Mouse (Mus musculus) MEL (cell line): ENCODE data around the gene Opcml. TPM values are rescaled to one million over a fixed set of nuclear protein-coding genes. Genes with fewer than 3 reads are reported as not detected.

Experiments used
- DNase-seq: peaks from one replicate; pipeline ENCODE4 v3.0.0; 2011; ENCODE audit warnings: low read depth, low spot score
- H3K27ac ChIP-seq: 2 replicates; pipeline ENCODE4 v1.5.1; 2012; ENCODE audit warnings: low read depth, mild to moderate bottlenecking, control low read depth, low read length, moderate library complexity; ENCODE audit not compliant: control insufficient read depth
- H3K27me3 ChIP-seq, 2 experiments: fragments of 150-350 bp in 1 of 2; sonication (generic) in 1 of 2; 2 replicates each; pipeline ENCODE4 v1.6.1; 2012; ENCODE audit warnings: low read length in 2 of 2, mild to moderate bottlenecking in 2 of 2, improper control_type of control experiment in 1 of 2, moderate library complexity in 1 of 2; ENCODE audit not compliant: insufficient read depth in 2 of 2, control insufficient read depth in 1 of 2
- H3K36me3 ChIP-seq, 2 experiments: 2 replicates each; pipeline ENCODE4 v1.6.1; 2012 to 2014; ENCODE audit warnings: low read length in 2 of 2, improper control_type of control experiment in 1 of 2, inconsistent platforms in 1 of 2, mild to moderate bottlenecking in 1 of 2; ENCODE audit not compliant: insufficient read depth in 2 of 2, control insufficient read depth in 1 of 2
- H3K4me1 ChIP-seq, 2 experiments: fragments of 150-350 bp in 1 of 2; sonication (generic) in 1 of 2; 2 replicates each; pipeline ENCODE4 v1.6.1; 2012; ENCODE audit warnings: low read length in 2 of 2, improper control_type of control experiment in 1 of 2, mild to moderate bottlenecking in 1 of 2; ENCODE audit not compliant: insufficient read depth in 2 of 2, control insufficient read depth in 1 of 2
- H3K4me3 ChIP-seq, 2 experiments: fragments of 150-350 bp in 1 of 2; sonication (generic) in 1 of 2; 2 replicates each; pipeline ENCODE4 v1.5.1; 2012; ENCODE audit warnings: low read depth in 2 of 2, low read length in 2 of 2, mild to moderate bottlenecking in 2 of 2, moderate library complexity in 2 of 2, control low read depth in 1 of 2, improper control_type of control experiment in 1 of 2; ENCODE audit not compliant: control insufficient read depth in 1 of 2, insufficient read depth in 1 of 2
- H3K79me2 ChIP-seq: 2 replicates; pipeline ENCODE4 v1.6.1; 2012; ENCODE audit warnings: mild to moderate bottlenecking, low read length, moderate library complexity; ENCODE audit not compliant: control insufficient read depth, poor library complexity, insufficient read depth
- H3K9ac ChIP-seq: 2 replicates; pipeline ENCODE4 v1.6.1; 2012; ENCODE audit warnings: low read depth, mild to moderate bottlenecking, control low read depth, low read length, moderate library complexity; ENCODE audit not compliant: control insufficient read depth, poor library complexity, severe bottlenecking
- H3K9me3 ChIP-seq: fragments of 150-350 bp; sonication (generic); replicated peaks from 2 replicates; pipeline ENCODE4 v1.6.1; 2012; ENCODE audit warnings: mild to moderate bottlenecking, low read length, improper control_type of control experiment, moderate library complexity; ENCODE audit not compliant: insufficient read depth
- CHD2 ChIP-seq: IDR thresholded peaks from 2 replicates; pipeline ENCODE4 v1.6.1; 2011; ENCODE audit warnings: low read length, improper control_type of control experiment
- CTCF ChIP-seq, 3 experiments: IDR thresholded peaks in 2 of 3; conservative IDR thresholded peaks in 1 of 3; 2 replicates each; pipeline ENCODE4 v1.5.1; 2011 to 2012; ENCODE audit warnings: low read length in 3 of 3, low read depth in 2 of 3, mild to moderate bottlenecking in 2 of 3, improper control_type of control experiment in 1 of 3, inconsistent platforms in 1 of 3, mixed read lengths in 1 of 3, moderate library complexity in 1 of 3; ENCODE audit not compliant: control insufficient read depth in 1 of 3, insufficient read depth in 1 of 3, poor library complexity in 1 of 3, severe bottlenecking in 1 of 3
- E2F4 ChIP-seq: IDR thresholded peaks from 2 replicates; pipeline ENCODE4 v1.6.1; 2011; ENCODE audit warnings: low read depth, low read length, improper control_type of control experiment, borderline replicate concordance
- ELF1 ChIP-seq: IDR thresholded peaks from 2 replicates; pipeline ENCODE4 v1.6.1; 2014; ENCODE audit warnings: low read depth, mild to moderate bottlenecking, inconsistent platforms, low read length, improper control_type of control experiment, moderate library complexity
- HCFC1 ChIP-seq: IDR thresholded peaks from 2 replicates; pipeline ENCODE4 v1.6.1; 2012; ENCODE audit warnings: low read depth, mild to moderate bottlenecking, inconsistent platforms, low read length, improper control_type of control experiment, moderate library complexity
- KAT2A ChIP-seq: conservative IDR thresholded peaks from 2 replicates; pipeline ENCODE4 v1.6.1; 2012; ENCODE audit warnings: low read depth, low read length, improper control_type of control experiment, inconsistent platforms
- MAZ ChIP-seq: IDR thresholded peaks from 2 replicates; pipeline ENCODE4 v1.6.1; 2012; ENCODE audit warnings: low read depth, mild to moderate bottlenecking, inconsistent platforms, low read length, improper control_type of control experiment
- MEF2A ChIP-seq: IDR thresholded peaks from 2 replicates; pipeline ENCODE4 v1.6.1; 2014; ENCODE audit warnings: low read depth, mild to moderate bottlenecking, inconsistent platforms, low read length, improper control_type of control experiment; ENCODE audit not compliant: poor library complexity, insufficient replicate concordance, severe bottlenecking; ENCODE audit errors: extremely low read depth
- MYB ChIP-seq: IDR thresholded peaks from 2 replicates; pipeline ENCODE4 v1.6.1; 2011; ENCODE audit warnings: mild to moderate bottlenecking, low read depth, low read length, improper control_type of control experiment
- NELFE ChIP-seq: IDR thresholded peaks from 2 replicates; pipeline ENCODE4 v1.6.1; 2011; ENCODE audit warnings: low read depth, low read length, improper control_type of control experiment
- NRF1 ChIP-seq: IDR thresholded peaks from 2 replicates; pipeline ENCODE4 v1.6.1; 2014; ENCODE audit warnings: low read depth, mild to moderate bottlenecking, inconsistent platforms, low read length, improper control_type of control experiment, moderate library complexity; ENCODE audit not compliant: poor library complexity, insufficient read depth, severe bottlenecking
- POLR2AphosphoS5 ChIP-seq: IDR thresholded peaks from 2 replicates; pipeline ENCODE4 v1.6.1; 2012; ENCODE audit warnings: low read depth, borderline replicate concordance, mild to moderate bottlenecking, inconsistent platforms, low read length, moderate library complexity, mixed read lengths
- RCOR1 ChIP-seq: IDR thresholded peaks from 2 replicates; pipeline ENCODE4 v1.6.1; 2012; ENCODE audit warnings: low read depth, mild to moderate bottlenecking, inconsistent platforms, low read length, improper control_type of control experiment
- TBP ChIP-seq: IDR thresholded peaks from 2 replicates; pipeline ENCODE4 v1.8.0; 2011; ENCODE audit warnings: low read depth, low read length, improper control_type of control experiment
- UBTF ChIP-seq: IDR thresholded peaks from 2 replicates; pipeline ENCODE4 v1.6.1; 2012; ENCODE audit warnings: low read depth, mild to moderate bottlenecking, inconsistent platforms, low read length, improper control_type of control experiment, moderate library complexity, borderline replicate concordance; ENCODE audit not compliant: insufficient read depth
- ZC3H11A ChIP-seq: IDR thresholded peaks from 2 replicates; pipeline ENCODE4 v1.6.1; 2012; ENCODE audit warnings: low read depth, mild to moderate bottlenecking, inconsistent platforms, low read length, improper control_type of control experiment
- polyA plus RNA-seq, 2 experiments: library from polyadenylated mRNA; stranded (reverse) in 1 of 2; unstranded in 1 of 2; fragments of >175 nt in 1 of 2; fragments of >200 nt in 1 of 2; gene quantifications; 2 replicates each; pipeline versions ENCODE4 v1.2.1 to v1.2.4; 2012; ENCODE audit warnings: low replicate concordance in 2 of 2, low read depth in 1 of 2; ENCODE audit not compliant: insufficient read length in 2 of 2, insufficient read depth in 1 of 2, missing spikeins in 1 of 2
- total RNA-seq: library from RNA; depleted of rRNA; stranded (reverse); fragments of 300-350 nt; gene quantifications from 2 replicates; pipeline ENCODE4 v1.2.3, GENCODE M21; 2012

The Opcml gene
- total and polyA plus RNA-seq, 3 experiments: not detected

- TF ChIP-seq UBTF: no peak
- TF ChIP-seq MAZ: no peak
- TF ChIP-seq CTCF (IDR thresholded peaks at IDR 0.05 in 2 of 3, conservative IDR thresholded peaks at IDR 0.05 in 1 of 3; ENCODE audit: control insufficient read depth in 1 of 3, insufficient read depth in 1 of 3, low read depth in 2 of 3, low read length in 3 of 3, poor library complexity in 1 of 3, severe bottlenecking in 1 of 3): no peak
- TF ChIP-seq KAT2A: no peak
- no peak for TF ChIP-seq TBP
- no peak for TF ChIP-seq E2F4
- TF ChIP-seq ZC3H11A: no peak
- TF ChIP-seq ELF1: no peak
- no peak for TF ChIP-seq MYB
- TF ChIP-seq HCFC1: no peak
- no peak for TF ChIP-seq NELFE
- TF ChIP-seq POLR2AphosphoS5: no peak
- no peak for TF ChIP-seq CHD2
- TF ChIP-seq MEF2A: no peak
- no peak for TF ChIP-seq RCOR1
- Histone ChIP-seq H3K36me3 (no peaks in the 10 kb centered on the region), H3K27me3 (no peaks in the 10 kb centered on the region), H3K79me2 (no peaks in the 10 kb centered on the region), H3K4me1 (no peaks in the 10 kb centered on the region), H3K9me3 (no peaks in the 10 kb centered on the region), H3K27ac (no peak overlapping the region), H3K4me3 (no peak overlapping the region), H3K9ac (no peak overlapping the region)
- no peak for DNase-seq
These were observed 649.7 kb downstream of the Opcml start for GRCm38 (mm10) chr9:28440192-28440795.

DNA sequence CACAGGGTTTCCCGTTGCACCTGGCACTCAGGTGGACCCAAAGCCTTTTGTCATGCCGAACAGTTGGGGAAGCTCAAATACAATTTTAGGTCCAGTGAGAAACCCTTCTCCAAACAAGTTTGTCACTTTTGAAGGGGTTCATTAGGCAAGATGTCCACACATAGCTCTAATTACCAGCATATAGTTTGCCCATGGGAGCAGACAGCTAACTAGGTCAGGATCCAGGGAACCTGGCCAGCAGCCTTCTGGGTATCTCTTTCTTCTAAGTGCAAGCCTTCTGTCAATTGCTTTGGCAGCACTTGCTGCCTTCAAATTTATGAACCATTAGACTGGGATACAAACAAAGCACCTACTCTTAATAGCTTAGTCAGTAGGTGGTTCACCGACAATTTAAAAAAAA is 653.9 kb downstream of the Opcml start:
- Histone ChIP-seq H3K79me2 (no peaks in the 10 kb centered on the region), H3K4me1 (no peaks in the 10 kb centered on the region), H3K9me3 (no peaks in the 10 kb centered on the region), H3K36me3 (no peaks in the 10 kb centered on the region), H3K9ac (no peak overlapping the region), H3K27ac (no peak overlapping the region), H3K27me3 (no peaks in the 10 kb centered on the region), H3K4me3 (no peak overlapping the region)
- no peak for DNase-seq
- TF ChIP-seq NRF1: no peak
- no peak for TF ChIP-seq NELFE
